Mouse (Mus musculus) kidney, embryonic 15.5 days (tissue): ENCODE data around the gene Baiap2l1. TPM values are rescaled to one million over a fixed set of nuclear protein-coding genes. Genes with fewer than 3 reads are reported as not detected.
A peak's percentile ranks its signal among the peaks of the same experiment; 100 is the strongest.

Experiments used
- ATAC-seq: fragments of 200-750 bp; cut with Nextera tagmentation; replicated peaks from 2 replicates; pipeline ENCODE4 v1.8.0; 2017; ENCODE audit warnings: moderate TSS enrichment; ENCODE audit not compliant: low FRiP score
- H3K27ac ChIP-seq: fragments of 300-500 bp; sonication (generic); 2 replicates; pipeline ENCODE4 v1.5.1; 2015; ENCODE audit warnings: mild to moderate bottlenecking, inconsistent platforms
- H3K27me3 ChIP-seq: fragments of 300-500 bp; sonication (generic); 2 replicates; pipeline ENCODE4 v1.6.1; 2015; ENCODE audit warnings: inconsistent platforms
- H3K36me3 ChIP-seq: fragments of 300-500 bp; sonication (generic); 2 replicates; pipeline ENCODE4 v1.6.1; 2015; ENCODE audit warnings: inconsistent platforms
- H3K4me1 ChIP-seq: fragments of 300-500 bp; sonication (generic); 2 replicates; pipeline ENCODE4 v1.6.1; 2015; ENCODE audit warnings: inconsistent platforms
- H3K4me2 ChIP-seq: fragments of 300-500 bp; sonication (generic); 2 replicates; pipeline ENCODE4 v1.6.1; 2015; ENCODE audit warnings: moderate library complexity, mild to moderate bottlenecking, inconsistent platforms
- H3K4me3 ChIP-seq: fragments of 300-500 bp; sonication (generic); replicated peaks from 2 replicates; pipeline ENCODE4 v1.5.1; 2015; ENCODE audit warnings: mild to moderate bottlenecking, inconsistent platforms
- H3K9ac ChIP-seq: fragments of 300-500 bp; sonication (generic); 2 replicates; pipeline ENCODE4 v1.6.1; 2015; ENCODE audit warnings: mild to moderate bottlenecking, inconsistent platforms
- H3K9me3 ChIP-seq: fragments of 300-500 bp; sonication (generic); replicated peaks from 2 replicates; pipeline ENCODE4 v1.6.1; 2016; ENCODE audit warnings: inconsistent platforms
- WGBS: fragments of 180-500 bp; shearing (Covaris S2); methylation state at CpG from one replicate; pipeline ENCODE4 v1.1.7; 2015; ENCODE audit warnings: mixed read lengths; 5-methylcytosine and 5-hydroxymethylcytosine counted together
- polyA plus RNA-seq: library from polyadenylated mRNA; unstranded; fragments of >200 nt; fragmentation: Nextera tagmentation; extraction: Ambion mirVana; gene quantifications from 2 replicates; pipeline ENCODE4 v1.2.1, GENCODE M21; 2015

Gene Baiap2l1
- polyA plus RNA-seq, 1 experiment from 2014 or later = 14.8 TPM

GRCm38 (mm10) chr5:144279081-144279541 lies 78.8 kb downstream of the Baiap2l1 start:
- ATAC-seq = no peak
- Histone ChIP-seq H3K4me2 (no peak overlapping the region), H3K36me3 (peaks cover 59% of the 10 kb centered on the region), H3K9me3 (no peaks in the 10 kb centered on the region), H3K9ac (no peak overlapping the region), H3K4me1 (peaks cover 16% of the 10 kb centered on the region), H3K27me3 (no peaks in the 10 kb centered on the region), H3K4me3 (no peak overlapping the region), H3K27ac (no peak overlapping the region)
- WGBS = 79% methylated on average over 9 of the region's 9 CpGs

DNA sequence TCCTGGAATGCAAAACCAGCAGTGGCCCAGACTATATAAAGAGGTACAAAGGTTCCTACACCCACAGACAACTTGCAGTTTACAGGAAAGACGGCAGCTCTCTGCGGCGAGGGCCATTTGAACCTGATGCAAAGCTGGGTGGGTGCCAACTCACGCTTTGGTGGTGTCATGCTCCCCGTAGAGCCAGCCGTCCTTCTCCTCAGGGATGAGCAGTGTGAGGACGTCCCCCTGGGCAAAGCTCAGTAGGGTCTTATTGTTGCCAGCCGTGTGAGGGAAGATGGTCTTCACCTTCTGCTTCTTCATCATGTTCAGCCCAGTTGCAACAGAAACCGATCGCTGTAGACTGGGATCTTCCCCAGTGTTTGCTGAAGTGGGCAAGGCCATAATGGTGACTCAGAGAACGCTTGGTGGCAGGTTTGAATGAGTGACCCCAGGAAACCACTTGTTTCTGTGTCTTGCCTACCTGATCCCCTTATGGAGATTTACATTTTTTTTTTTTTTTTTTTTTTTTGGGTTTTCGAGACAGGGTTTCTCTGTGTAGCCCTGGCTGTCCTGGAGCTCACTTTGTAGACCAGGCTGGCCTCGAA lies 79.4 kb downstream of the Baiap2l1 start:
- 89% methylated on average over 12 of the region's 13 CpGs for WGBS
- no peaks in the 10 kb centered on the region for H3K27me3 ChIP-seq
- H3K4me1 ChIP-seq = peaks cover 10% of the 10 kb centered on the region; the same call in 1 of the 2 replicates
- H3K27ac ChIP-seq = no peak overlapping the region
- no peak overlapping the region for H3K9ac ChIP-seq
- H3K9me3 ChIP-seq = no peaks in the 10 kb centered on the region
- H3K4me2 ChIP-seq = no peak overlapping the region
- ATAC-seq = no peak
- peaks cover 57% of the 10 kb centered on the region for H3K36me3 ChIP-seq
- H3K4me3 ChIP-seq = no peak overlapping the region

GRCm38 (mm10) chr5:144276898-144277630 lies 80.8 kb downstream of the Baiap2l1 start:
- WGBS = 85% methylated on average over 17 of the region's 17 CpGs
- no peak overlapping the region for H3K27ac ChIP-seq
- no peaks in the 10 kb centered on the region for H3K27me3 ChIP-seq
- no peak overlapping the region for H3K9ac ChIP-seq
- no peaks in the 10 kb centered on the region for H3K9me3 ChIP-seq
- no peak for ATAC-seq
- H3K36me3 ChIP-seq = peaks cover 50% of the 10 kb centered on the region
- no peak overlapping the region for H3K4me3 ChIP-seq
- H3K4me2 ChIP-seq = no peak overlapping the region
- H3K4me1 ChIP-seq = 0 out of 2 replicates have a peak, but pooled peaks cover 6% of the 10 kb centered on the region

- 70% methylated on average over 6 of the region's 6 CpGs for WGBS
- H3K4me2 ChIP-seq = no peak overlapping the region
- H3K27me3 ChIP-seq = no peaks in the 10 kb centered on the region
- H3K4me1 ChIP-seq = 0 out of 2 replicates have a peak, but pooled peaks cover 6% of the 10 kb centered on the region
- no peak overlapping the region for H3K4me3 ChIP-seq
- H3K9ac ChIP-seq = no peak overlapping the region
- H3K27ac ChIP-seq = peak overlapping the region; percentile 32; the same call in 1 of the 2 replicates
- ATAC-seq = no peak
- H3K36me3 ChIP-seq = peaks cover 33% of the 10 kb centered on the region
- no peaks in the 10 kb centered on the region for H3K9me3 ChIP-seq
Measured at GRCm38 (mm10) chr5:144274904-144275303, 83.0 kb downstream of the Baiap2l1 start.

GRCm38 (mm10) chr5:144271772-144272171 lies 86.1 kb downstream of the Baiap2l1 start:
- no peak for ATAC-seq
- Histone ChIP-seq H3K9ac (no peak overlapping the region), H3K4me1 (0 out of 2 replicates have a peak, but pooled peaks cover 13% of the 10 kb centered on the region), H3K4me3 (no peak overlapping the region), H3K27me3 (no peaks in the 10 kb centered on the region), H3K9me3 (no peaks in the 10 kb centered on the region), H3K36me3 (peaks cover 39% of the 10 kb centered on the region), H3K27ac (no peak overlapping the region), H3K4me2 (no peak overlapping the region)
- 56% methylated on average over 5 of the region's 5 CpGs for WGBS

GRCm38 (mm10) chr5:144271118-144271517 lies 86.8 kb downstream of the Baiap2l1 start:
- no peaks in the 10 kb centered on the region for H3K9me3 ChIP-seq
- no peaks in the 10 kb centered on the region for H3K27me3 ChIP-seq
- no peak overlapping the region for H3K4me2 ChIP-seq
- WGBS = 77% methylated on average over 3 of the region's 3 CpGs
- no peak overlapping the region for H3K27ac ChIP-seq
- 0 out of 2 replicates have a peak, but pooled peaks cover 13% of the 10 kb centered on the region for H3K4me1 ChIP-seq
- peaks cover 40% of the 10 kb centered on the region for H3K36me3 ChIP-seq
- no peak overlapping the region for H3K9ac ChIP-seq
- no peak overlapping the region for H3K4me3 ChIP-seq
- no peak for ATAC-seq

- H3K4me3 ChIP-seq = no peak overlapping the region
- no peaks in the 10 kb centered on the region for H3K9me3 ChIP-seq
- 91% methylated on average over 8 of the region's 8 CpGs for WGBS
- no peak overlapping the region for H3K27ac ChIP-seq
- H3K36me3 ChIP-seq = peaks cover 46% of the 10 kb centered on the region
- no peaks in the 10 kb centered on the region for H3K27me3 ChIP-seq
- H3K4me1 ChIP-seq = 0 out of 2 replicates have a peak, but pooled peaks cover 13% of the 10 kb centered on the region
- no peak overlapping the region for H3K4me2 ChIP-seq
- no peak overlapping the region for H3K9ac ChIP-seq
- no peak for ATAC-seq
Measured at GRCm38 (mm10) chr5:144270420-144270819, 87.5 kb downstream of the Baiap2l1 start.

- no peaks in the 10 kb centered on the region for H3K27me3 ChIP-seq
- ATAC-seq = no peak
- no peaks in the 10 kb centered on the region for H3K9me3 ChIP-seq
- H3K9ac ChIP-seq = no peak overlapping the region
- H3K36me3 ChIP-seq = peaks cover 49% of the 10 kb centered on the region
- H3K4me1 ChIP-seq = 0 out of 2 replicates have a peak, but pooled peaks cover 10% of the 10 kb centered on the region
- WGBS = 88% methylated on average over 7 of the region's 7 CpGs
- no peak overlapping the region for H3K4me2 ChIP-seq
- H3K27ac ChIP-seq = no peak overlapping the region
- no peak overlapping the region for H3K4me3 ChIP-seq
Measured at GRCm38 (mm10) chr5:144269926-144270325, 88.0 kb downstream of the Baiap2l1 start.

DNA sequence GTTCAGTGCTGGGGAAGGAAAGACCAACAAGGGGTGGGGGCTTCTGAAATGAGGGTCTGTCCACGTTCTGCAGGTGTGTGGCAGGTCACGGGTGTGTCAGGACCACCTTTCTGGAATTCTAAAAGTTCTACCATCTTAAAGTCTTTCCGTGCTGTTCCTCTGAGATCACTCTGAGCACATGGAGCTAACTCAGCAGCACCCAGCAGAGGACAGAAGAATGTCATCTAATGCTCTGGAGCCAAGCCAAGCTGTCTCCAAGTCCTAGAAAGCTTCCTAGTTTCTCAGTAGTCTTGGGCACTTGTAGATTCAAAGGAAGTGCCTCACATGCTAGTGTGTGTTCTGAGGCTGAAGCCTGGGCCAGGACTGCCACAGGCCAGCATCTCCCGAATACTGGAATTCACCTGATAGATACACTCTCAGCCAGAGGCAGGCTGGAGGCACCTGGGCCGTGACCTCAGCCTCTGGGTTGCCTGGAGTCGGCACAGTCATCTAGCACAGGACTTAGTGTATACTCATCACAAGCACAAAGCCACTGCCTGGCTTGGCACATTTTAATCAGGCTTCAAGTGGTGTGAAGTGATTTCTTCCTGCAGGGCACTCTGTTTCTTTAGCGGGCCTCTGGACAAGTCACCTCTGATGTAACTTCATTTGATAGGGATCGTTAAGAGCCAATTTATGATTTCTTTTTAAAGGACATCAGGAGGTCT lies 90.2 kb downstream of the Baiap2l1 start:
- no peak overlapping the region for H3K4me3 ChIP-seq
- no peak for ATAC-seq
- H3K9ac ChIP-seq = no peak overlapping the region
- H3K36me3 ChIP-seq = peaks cover 64% of the 10 kb centered on the region
- H3K4me2 ChIP-seq = no peak overlapping the region
- H3K4me1 ChIP-seq = peaks cover 12% of the 10 kb centered on the region; the same call in 1 of the 2 replicates
- 71% methylated on average over 8 of the region's 8 CpGs for WGBS
- no peaks in the 10 kb centered on the region for H3K9me3 ChIP-seq
- H3K27me3 ChIP-seq = no peaks in the 10 kb centered on the region
- no peak overlapping the region for H3K27ac ChIP-seq

- no peak for ATAC-seq
- Histone ChIP-seq H3K9ac (no peak overlapping the region), H3K36me3 (peaks cover 80% of the 10 kb centered on the region), H3K9me3 (no peaks in the 10 kb centered on the region), H3K4me2 (no peak overlapping the region), H3K4me3 (no peak overlapping the region), H3K27me3 (no peaks in the 10 kb centered on the region), H3K27ac (no peak overlapping the region), H3K4me1 (peaks cover 48% of the 10 kb centered on the region)
- WGBS = 76% methylated on average over 13 of the region's 13 CpGs
Measured at GRCm38 (mm10) chr5:144263496-144263895, 94.4 kb downstream of the Baiap2l1 start.

DNA sequence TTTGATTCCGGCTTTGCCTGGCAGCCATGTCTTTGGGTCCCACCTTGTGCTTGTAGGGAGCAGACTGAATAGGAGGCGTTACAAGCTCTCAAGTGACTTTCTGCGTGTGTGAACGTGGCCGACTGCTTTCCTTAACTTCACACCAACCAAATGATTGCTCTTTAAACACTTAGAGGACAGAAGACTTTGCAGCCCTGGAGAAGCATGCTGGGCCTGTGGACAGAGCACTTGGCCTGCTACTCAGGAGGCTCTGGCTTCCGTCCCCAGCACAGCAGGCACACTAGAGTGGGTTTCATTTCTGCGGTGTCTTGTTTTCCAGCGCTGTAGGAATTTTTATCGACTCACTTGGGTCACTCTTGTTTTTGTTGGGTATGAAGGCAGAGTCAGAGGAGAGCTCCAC lies 94.8 kb downstream of the Baiap2l1 start:
- no peaks in the 10 kb centered on the region for H3K9me3 ChIP-seq
- no peak overlapping the region for H3K4me2 ChIP-seq
- 60% methylated on average over 9 of the region's 9 CpGs for WGBS
- no peak overlapping the region for H3K4me3 ChIP-seq
- no peaks in the 10 kb centered on the region for H3K27me3 ChIP-seq
- no peak for ATAC-seq
- no peak overlapping the region for H3K9ac ChIP-seq
- peaks cover 52% of the 10 kb centered on the region for H3K4me1 ChIP-seq
- no peak overlapping the region for H3K27ac ChIP-seq
- peaks cover 76% of the 10 kb centered on the region for H3K36me3 ChIP-seq

GRCm38 (mm10) chr5:144261829-144262228 lies 96.1 kb downstream of the Baiap2l1 start:
- Histone ChIP-seq H3K9me3 (no peaks in the 10 kb centered on the region), H3K4me1 (peaks cover 57% of the 10 kb centered on the region), H3K4me3 (no peak overlapping the region), H3K9ac (no peak overlapping the region), H3K27me3 (no peaks in the 10 kb centered on the region), H3K36me3 (peaks cover 64% of the 10 kb centered on the region), H3K4me2 (no peak overlapping the region), H3K27ac (no peak overlapping the region)
- ATAC-seq = no peak
- 88% methylated on average over 5 of the region's 5 CpGs for WGBS
